Mouse (Mus musculus) 416B (cell line): ENCODE data around the gene C1qtnf6.

Experiments used
- DNase-seq: peaks from one replicate; pipeline ENCODE4 v3.0.0; 2011; ENCODE audit warnings: low read depth

The C1qtnf6 gene

DNA sequence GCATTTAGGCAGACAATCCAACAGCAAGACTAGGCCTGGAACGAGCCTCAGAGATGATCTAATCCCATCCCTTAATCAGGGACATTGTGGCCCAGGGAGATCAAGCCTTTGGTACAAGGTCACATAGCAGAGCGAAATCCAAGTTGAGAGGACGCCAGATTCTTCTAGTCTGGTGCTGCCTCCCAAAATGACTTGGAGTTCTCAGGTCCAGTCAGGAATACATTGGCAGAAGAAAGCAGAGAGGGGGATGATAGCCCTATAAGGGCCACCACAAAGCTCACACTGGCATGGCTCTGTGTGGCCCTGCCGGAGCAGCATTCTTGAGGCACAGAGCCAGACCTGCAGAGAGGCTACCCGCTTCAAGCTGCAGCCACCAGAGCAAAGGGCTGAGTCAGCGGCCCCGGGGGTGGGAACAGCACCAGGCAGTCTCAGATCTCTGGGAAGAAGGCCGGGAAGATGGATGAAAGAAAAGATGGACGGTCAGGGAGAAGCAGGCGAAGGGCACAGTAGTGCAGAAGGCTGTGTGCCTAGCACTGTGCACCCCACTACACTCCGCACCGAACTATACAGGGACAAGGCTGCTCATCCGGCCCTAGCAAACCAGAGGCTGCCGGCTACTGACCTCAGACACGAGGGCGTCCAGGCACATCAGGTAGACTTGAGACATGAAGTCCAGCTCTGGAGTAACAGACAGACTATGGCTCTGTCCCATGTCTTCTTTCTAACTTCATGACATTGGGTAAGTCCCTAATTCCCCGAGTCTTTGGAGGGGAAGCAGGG, at the start of gene C1qtnf6:
C1qtnf6 (minus strand) TSS at position 746 of the 780 bp plus-strand sequence.
- no peak for DNase-seq

DNA sequence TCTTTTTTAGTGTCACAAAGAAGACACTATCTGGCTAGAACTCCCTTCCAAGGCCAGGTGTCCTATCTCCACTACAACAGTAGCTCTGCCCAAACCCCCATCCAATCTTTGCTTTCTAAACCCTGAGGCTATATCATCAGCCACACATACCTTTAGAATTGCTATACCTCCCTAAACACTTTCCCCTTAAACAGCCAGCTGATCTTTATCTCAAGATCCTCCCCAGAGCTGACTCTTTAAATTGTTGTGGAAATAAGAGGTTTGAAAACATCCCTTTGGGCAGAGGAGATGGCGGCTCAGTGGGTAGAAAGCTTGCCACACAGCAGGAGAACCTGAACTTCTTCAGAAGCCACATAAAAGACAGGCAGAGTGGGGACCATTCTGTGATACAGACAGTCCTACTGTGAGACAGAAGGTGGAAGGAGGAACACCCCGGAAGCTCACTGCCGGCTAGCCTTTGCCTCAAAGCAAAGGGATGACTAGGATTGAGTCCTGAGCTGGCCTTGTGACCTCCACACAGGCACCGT, 45.1 kb upstream of the C1qtnf6 start:
- DNase-seq, result no peak

DNA sequence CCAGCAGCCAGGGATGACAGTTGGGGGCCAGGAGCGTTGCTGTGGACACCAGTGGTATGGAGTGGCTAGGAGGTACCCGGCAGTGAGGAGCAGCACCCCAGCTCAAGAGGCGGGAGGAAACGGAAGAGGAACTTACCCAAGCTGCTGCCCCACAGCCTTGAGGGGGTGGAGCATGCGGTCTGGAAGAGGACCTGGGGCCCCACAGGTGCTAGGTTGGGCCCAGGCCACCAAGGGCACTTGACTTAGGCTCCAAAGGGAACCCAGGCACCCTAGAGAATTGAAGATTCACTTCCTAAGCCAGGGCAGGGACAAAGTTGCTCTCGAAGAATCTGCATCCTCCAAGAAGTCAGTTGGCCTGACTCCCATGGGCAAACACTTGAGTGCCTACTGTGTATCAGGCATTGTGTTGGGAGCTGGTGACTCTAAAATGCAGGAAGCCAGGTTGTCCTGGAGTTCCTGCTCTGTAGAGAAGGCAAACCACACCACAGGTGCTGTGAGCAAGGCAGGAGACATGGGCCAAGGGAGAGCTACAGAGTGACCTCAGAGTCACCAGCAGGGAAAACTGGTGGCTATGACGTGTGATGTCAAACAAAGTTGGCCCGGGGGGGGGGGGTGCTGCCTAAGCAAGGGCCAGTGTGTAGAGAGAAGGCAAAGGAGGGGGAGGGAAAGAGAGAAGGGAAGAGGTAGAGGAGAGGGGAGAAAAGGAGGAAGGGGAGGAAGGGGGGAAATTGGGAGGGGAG, 41.6 kb upstream of the C1qtnf6 start, which contains the start of gene Rac2:
Rac2 (minus strand) TSS at position 126 of the 740 bp plus-strand sequence.
- peak; percentile 86 for DNase-seq

DNA sequence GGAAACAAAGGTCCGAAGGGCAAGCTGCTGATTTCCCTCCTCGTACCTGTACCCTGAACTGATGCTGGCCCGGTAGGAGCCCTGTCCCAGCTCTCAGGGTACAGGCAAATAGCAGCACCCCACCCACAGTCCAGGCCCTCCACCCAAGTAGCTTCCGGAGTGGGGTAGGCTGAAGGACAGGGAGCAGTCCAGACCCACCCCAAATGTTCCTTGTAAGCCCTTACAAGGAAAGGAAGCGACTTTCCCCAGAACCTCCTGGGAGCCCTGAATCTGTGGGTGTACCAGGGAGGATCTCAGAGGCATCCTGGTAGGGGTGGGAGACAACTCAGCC, 41.0 kb upstream of the C1qtnf6 start:
- peak; percentile 31 for DNase-seq

DNA sequence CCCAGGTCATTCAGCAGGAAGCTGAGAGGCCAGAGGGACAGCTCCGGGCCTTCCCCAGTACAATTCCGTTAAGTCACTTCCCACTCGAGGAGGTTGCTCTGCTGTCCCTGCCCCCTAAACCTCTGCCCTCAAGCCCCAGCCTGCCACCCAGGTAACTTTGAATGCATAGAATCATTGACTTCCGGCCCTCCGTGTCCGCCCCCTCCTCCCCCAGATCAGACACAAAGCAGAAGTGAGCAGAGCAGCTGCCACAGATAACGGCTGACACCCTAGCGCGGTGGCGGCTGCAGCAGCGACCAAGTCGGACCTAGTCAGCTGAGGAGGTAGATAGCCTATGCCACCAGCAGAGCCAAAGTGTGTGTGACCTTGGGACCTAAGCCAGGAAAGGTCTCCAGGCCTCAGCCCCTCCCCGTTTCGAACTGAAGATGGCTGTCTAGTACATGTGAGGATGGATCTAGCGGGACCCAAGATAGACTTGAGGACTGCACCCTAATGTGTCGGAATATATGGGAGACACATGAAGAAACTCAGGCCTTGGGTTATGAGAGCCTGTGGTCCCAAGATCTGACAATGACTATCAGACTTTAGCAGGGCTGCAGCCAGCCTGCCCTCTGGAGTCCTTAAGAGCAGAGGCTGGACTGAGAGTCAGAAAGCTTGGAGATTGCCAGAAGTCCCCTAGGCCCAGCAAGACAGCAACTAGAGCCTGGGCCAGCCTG, 40.5 kb upstream of the C1qtnf6 start:
- peak; percentile 89 for DNase-seq

DNA sequence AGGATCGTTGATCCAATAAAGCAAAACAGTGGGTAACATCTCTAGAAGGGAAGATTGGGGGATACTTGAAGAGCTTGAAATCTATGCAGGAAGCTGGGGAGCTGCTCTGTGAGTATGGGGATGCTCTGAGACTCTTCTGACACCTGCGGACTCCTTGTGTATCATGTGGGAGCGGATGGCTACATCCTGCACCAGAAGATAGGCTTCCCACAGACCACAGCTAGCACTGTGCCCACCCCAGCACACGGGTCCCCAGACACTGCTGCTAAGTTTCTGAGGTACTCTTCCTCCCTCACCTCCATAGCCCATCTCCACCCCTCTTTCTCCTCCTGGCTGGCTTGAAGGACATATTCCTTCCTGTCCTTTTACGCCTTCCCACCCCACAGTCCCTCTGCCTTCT, 39.0 kb upstream of the C1qtnf6 start:
- no peak for DNase-seq

DNA sequence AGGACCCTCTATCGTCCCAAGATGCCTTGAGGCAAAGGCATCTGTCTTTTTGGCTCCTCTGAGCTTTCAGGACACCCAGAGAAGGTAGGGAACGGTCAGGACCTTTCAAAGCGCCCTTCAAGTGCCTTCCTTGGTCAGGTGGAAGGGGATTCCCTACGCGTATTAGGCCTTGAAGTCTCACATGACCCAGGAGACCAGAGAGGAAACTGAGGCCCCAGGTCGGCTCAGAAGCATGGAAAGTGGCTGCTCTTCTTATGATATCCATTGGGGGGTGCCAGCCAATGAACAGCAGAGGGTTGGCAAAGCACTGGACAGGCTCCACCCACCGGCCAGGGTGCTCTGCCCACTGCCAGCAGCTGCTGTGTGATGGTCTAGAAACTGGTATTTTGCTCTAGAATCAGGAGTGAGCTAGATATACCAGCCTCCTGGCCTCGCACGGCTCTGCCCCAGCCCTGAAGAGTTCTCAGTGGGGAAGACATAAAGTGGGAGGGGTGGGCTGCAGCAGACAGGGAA, 36.4 kb upstream of the C1qtnf6 start:
- no peak for DNase-seq

DNA sequence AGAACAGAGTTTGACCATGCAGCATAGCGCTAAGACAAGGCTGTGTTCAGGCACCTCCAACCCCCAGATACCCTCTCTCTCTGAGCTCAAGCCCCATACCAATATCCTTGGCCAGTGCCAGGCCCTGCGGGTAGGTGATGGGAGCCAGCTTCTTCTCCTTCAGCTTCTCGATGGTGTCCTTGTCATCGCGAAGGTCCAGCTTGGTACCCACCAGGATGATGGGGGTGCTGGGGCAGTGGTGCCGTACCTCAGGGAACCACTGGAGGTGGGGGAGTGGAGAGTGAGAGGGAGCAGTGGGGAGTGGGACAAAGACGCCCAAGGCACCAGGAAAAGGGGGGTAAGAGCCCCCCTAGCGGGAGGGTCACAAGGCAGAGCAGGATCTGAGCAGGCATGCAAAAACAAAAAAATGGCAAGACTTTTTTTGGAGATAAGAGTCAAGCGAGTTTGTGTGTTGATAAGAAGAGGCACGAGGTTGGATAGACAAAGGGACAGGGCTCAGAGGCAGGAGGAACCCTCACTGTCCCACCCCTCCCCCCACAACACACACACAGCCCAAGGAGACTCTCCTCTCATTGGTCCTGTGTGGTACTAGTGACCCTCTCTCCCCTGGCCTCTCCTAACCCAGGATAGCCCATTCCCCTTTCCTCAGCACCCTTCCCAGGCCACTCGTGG, 33.7 kb upstream of the C1qtnf6 start:
- DNase-seq, result no peak

DNA sequence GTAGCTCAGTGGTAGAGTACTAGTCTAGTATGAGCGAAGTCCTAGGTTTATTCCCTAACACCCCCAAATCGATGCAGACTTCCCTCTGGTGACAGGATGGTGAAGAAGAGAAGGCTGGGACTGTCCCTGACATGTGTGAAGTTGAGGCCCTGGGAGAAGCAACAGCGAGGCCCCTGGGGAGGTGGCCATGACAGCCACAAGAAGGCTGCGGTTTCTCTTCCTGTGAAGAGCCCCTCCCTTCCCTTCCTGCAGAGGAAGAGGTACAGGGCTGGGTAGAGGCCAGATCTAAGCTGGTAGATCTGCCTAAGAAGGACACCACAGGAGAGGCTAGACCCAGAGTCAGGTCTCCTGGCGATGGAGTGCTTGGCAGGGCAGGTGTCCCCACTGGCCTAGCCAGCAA, 32.7 kb upstream of the C1qtnf6 start:
- peak; percentile 83 for DNase-seq

DNA sequence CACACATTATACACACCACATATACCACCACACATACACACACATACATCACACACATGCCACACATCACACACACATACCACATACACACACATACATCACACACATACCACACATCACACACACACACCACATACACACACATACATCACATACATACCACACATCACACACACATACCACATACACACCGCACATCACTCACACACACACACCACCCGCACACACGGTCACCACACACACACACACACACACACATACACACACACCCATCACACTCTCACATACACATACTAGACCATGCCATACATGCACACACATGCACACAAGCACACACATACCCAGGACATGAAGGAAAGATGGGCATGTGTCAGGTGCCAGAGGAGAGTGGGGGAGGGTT, 32.1 kb upstream of the C1qtnf6 start:
- DNase-seq, result no peak

DNA sequence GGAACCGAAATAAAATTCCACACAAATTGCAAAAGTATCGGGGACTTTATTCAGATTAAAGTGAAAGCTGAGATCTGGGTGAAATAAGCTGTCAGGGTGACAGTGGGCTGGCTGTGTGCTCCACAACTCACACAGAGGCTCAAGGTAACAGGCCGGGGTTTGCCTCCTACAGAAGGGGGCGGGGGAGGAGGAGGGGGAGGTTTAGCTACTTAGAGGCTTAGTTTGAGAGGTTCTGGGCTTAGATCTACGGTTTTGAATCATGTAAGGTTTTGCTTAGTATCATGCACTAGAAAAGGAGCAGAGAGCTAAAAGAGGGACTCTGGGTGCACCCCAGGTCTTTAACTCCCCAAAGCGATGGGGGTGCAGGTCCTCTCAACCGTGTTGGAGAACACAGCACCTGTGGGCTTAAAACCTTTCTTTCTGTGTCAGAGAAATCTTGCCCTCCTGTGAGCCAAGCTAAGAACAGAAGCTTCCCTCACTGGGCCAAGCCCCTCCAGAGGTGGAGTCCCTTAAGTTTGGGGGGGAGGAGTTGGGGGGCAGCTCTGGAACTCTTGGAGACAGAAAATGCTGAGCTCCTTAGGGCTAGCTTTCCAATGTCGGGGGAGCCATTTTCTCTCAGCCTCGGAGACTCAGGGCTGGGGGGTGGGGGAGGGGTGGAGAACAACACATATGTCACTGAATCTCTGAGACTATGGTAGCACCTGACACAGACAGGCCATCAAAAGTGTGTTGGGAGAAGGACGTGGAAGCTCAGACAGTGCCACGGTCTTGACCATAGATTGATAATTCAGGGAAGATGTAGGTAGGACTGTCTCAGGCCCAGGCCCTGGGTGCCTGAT, 28.1 kb upstream of the C1qtnf6 start:
- DNase-seq, result no peak

DNA sequence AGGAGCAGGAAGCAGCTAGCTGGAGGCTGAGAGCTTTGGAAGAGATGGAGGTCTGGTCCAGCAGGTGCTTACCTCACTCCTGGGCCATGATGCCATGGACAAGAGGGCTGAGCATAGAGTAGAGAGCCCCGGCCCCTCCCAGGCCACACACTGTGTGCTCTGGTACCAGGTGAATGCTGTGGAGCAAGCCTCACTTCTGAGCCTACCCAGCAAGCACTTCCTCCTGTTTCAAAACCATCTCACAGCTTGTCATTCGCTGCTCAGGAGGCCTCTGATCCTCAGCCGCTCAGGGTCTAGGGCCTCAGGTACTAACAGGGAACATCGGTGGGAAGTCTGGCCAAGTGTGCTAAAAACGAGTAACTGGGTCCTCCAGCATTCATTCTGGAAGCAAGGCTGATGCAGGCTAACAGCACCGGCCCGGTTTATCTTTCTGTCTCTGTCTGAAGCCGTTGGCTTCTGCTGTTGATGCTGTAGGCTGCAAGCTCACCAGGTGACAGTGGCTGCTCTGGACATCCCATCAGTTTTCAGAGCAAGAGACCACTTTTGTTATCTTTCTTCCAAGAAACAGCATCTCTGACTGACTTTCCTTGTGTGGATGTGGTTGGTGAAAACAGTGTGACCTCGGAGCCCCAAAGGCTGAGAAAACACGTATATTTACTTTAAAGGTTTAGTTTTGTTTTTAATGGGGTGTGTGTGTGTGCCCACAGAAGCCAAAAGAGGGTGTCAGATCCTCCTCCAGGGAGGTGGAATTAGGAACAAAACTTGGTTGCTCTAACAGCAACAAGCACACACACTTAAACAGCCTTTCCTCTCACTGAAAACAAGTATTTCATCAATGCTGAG, 26.7 kb upstream of the C1qtnf6 start:
- no peak for DNase-seq

DNA sequence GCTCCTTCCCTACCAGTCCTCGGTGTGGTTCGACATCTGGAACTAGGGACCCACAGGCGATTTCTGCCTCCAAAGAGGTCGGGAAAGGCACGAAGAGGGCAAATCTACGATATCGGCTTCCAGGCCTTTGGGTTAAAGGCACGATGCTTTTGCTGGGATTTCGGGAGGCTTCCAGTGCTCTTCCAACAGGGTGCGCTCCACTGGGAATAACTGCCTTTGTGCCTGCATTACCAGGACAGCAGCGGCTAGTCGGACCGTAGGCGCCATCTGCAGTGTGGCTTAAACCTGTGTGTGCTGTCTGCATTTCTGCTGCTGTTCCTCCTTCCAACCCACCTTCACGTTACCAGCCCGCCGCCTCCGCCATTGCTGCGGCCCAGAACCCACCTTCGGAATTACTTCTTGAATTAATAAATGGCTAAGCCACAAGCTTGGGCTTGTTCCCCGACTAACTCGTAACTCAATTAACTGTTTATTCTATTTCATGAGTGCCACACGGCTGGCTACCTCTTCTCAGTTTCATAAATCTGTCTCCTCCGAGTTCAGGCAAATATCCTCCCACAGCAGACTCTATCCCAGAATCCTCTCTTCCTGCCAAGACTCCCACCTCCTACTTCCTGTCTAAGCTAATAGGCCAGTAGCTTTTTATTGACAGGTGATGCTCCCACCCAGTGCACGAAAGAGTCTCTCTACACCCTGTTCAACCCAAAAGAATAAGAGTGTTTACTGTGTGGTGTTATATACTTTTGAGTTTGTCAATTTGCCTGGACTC, 23.5 kb upstream of the C1qtnf6 start:
- no peak for DNase-seq

DNA sequence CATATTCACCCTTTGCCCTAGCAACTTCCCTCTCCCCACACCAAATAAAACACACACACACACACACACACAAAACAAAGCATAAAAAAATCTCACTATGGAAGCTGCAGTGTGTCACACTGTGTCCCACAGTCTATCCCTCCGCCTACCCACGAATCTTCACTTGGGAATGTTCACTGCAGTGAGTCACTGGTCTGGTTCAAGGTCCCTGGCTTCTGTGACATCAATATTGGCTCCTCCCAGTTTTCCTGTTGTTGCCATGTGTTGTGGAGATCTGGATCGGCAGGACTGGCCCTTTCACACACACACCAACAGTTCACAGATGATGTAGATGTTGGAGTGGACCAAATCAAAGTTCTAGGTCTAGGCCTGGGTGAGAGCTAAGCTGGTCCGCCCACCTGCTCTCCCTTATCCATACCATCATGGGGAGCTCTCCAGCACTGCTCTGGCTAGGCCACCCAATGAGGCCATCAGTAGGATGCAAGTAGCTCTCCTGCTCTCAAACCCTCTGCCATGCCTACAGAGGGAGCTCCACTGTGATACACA, 18.0 kb upstream of the C1qtnf6 start:
- no peak for DNase-seq

DNA sequence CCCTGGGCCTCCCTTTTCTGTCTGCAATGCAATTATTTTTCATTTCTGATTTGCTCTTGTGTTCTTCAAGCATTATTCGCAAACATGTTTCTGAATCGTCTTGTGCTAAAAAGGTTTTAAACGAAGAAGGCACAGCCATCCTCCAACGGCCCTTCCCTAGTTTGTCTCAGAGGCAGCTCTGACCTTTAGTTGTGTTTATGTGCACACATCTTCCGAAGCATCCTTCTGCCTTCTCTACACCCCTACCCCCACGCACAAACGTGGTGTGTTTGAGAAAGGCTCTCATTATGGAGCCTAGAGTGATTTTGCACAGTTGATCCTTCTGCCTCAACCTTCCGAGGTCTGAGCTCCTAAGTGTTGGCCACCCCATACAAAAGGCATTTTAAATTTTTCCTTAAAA, 17.5 kb upstream of the C1qtnf6 start:
- DNase-seq, result no peak

DNA sequence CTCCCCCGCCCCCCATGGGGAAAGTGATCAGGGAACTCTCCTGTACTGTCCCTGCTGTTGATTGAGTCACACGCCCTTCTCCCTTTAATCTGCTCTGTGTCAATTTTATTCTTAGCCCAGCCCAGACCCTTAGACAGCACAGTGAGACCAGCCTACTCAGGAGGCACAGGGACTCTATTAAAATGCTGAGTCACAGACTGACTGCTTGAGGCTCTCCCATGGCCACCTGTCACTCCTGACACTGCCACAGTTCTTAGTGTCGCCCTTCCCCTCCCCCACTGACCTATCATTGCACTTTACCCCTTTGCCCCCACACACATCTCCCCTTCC, 17.1 kb upstream of the C1qtnf6 start:
- peak; percentile 38 for DNase-seq

DNA sequence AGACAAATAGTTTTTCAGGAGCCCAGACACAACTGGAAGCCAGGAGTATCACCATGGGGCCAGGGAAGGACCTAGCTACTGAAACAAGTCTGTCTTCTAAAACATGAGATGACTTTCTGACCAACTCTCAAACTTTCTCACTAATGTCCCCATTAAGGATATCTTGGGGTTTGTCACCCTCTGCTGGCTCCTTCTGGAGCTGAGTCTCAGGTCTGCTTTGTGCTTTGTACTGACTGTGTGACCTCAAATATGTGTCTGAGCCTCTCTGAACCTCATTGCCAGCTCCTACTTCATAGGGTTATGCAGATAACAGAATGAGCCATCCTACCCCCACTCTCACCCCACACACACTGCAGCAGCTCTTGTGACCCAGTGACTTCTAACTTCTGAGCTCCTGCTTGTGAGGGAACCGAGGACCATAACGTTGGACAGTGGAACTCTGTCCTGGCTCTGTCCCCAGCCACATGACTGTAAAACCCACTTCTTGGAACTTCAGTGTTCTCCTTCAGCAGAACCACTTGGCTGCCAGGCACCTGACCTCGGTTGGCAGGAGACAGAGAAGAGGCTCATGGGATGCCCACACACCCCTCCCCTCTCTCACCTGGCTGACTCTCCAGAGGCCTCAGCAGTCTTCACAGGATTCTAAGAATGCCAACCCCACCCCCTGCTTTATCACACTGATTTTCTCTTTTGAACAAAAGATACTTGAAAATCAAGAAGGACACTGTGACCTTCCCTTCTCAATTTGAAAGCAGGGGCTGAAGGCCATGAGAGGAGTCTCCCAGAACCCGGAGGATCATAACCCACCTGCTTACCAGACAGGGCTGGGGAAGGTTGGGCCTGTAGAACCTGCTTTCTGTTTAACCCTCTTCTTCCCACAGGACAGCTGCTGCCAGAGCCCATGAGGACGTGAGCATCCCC, 16.5 kb upstream of the C1qtnf6 start:
- peak; percentile 64 for DNase-seq

DNA sequence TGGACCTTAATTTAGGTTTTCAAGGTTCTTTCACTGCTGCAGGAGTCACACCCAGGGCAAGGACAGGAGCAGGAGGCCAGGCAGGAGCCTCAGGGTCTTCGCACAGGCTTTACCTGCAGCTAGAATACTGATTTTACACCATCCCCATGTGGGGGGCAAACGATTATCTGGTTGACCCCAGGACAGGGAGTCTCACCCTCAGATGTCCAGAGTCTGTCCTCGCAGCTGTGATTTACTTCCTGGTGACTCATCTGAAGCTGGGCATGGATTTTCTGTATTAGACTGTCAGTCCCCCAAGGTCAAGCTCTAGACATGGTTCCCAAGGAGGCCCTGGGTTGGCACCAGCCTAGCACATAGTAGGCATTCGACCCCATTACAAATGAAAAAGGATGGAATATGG, 14.8 kb upstream of the C1qtnf6 start:
- no peak for DNase-seq
